Mouse (Mus musculus): ENCODE results near the gene Lgr6.

DNA sequence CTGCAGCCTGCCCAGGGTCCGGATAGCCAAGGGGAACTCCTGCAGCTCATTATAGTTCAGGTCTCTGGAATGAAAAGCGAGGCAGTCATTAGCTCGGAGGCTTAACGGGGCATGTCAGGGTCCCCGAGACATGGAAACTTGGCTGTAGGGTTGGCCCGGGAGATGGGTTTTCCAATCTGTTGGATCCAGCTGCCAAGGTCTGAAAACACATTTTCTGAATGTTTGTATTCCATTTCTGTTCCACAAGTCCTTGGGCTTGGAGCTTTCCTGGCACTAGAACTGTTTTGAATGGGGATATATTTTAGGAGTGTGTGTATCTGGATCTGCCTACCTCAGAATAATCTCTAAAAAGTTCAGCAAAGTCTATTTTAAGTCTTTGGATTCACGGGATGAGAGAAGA, 99.4 kb downstream of the Lgr6 start:
- TF ChIP-seq CTCF (IDR thresholded peaks at IDR 0.05; ENCODE audit: low read depth, low read length) (no peak), TAL1 (conservative IDR thresholded peaks at IDR 0.05; ENCODE audit: low read depth, low read length) (no peak), GATA1 (IDR thresholded peaks at IDR 0.05; ENCODE audit: borderline replicate concordance, low read length) (no peak), POLR2AphosphoS5 (IDR thresholded peaks at IDR 0.05; ENCODE audit: insufficient replicate concordance, low read depth, low read length) (no peak), GATA2 (IDR thresholded peaks at IDR 0.05; ENCODE audit: borderline replicate concordance, low read depth, low read length) (no peak)
